Mouse (Mus musculus) limb, embryonic 10.5 days (tissue): Measurements from ENCODE around the gene Ush2a. TPM values are rescaled to one million over a fixed set of nuclear protein-coding genes. Genes with fewer than 3 reads are reported as not detected.

Experiments used
- DNase-seq: peaks from one replicate; pipeline ENCODE4 v3.0.0-alpha.2; 2017; ENCODE audit warnings: low spot score
- H3K27ac ChIP-seq: fragments of 300-500 bp; sonication (generic); 2 replicates; pipeline ENCODE4 v1.5.1; 2016; ENCODE audit warnings: mild to moderate bottlenecking
- H3K27me3 ChIP-seq: fragments of 300-500 bp; sonication (generic); 2 replicates; pipeline ENCODE4 v1.6.1; 2016; ENCODE audit warnings: low read depth, mild to moderate bottlenecking; ENCODE audit not compliant: poor library complexity, severe bottlenecking
- H3K36me3 ChIP-seq: fragments of 300-500 bp; sonication (generic); 2 replicates; pipeline ENCODE4 v1.6.1; 2016; ENCODE audit warnings: mild to moderate bottlenecking, moderate library complexity
- H3K4me1 ChIP-seq: fragments of 300-500 bp; sonication (generic); 2 replicates; pipeline ENCODE4 v1.6.1; 2016
- H3K4me3 ChIP-seq: fragments of 300-500 bp; sonication (generic); 2 replicates; pipeline ENCODE4 v1.5.1; 2016; ENCODE audit warnings: mild to moderate bottlenecking, moderate library complexity
- H3K9me3 ChIP-seq: fragments of 300-500 bp; sonication (generic); replicated peaks from 2 replicates; pipeline ENCODE4 v1.6.1; 2016; ENCODE audit warnings: mild to moderate bottlenecking
- WGBS: fragments of 180-500 bp; shearing (Covaris S2); methylation state at CpG from one replicate; pipeline ENCODE4 v1.1.7; 2016; 5-methylcytosine and 5-hydroxymethylcytosine counted together
- polyA plus RNA-seq: library from polyadenylated mRNA; unstranded; fragments of >200 nt; fragmentation: Nextera tagmentation; extraction: Ambion mirVana; gene quantifications from 2 replicates; pipeline ENCODE4 v1.2.1, GENCODE M21; 2016

Gene Ush2a
- polyA plus RNA-seq, 1 experiment from 2014 or later = 0.03 TPM

DNA sequence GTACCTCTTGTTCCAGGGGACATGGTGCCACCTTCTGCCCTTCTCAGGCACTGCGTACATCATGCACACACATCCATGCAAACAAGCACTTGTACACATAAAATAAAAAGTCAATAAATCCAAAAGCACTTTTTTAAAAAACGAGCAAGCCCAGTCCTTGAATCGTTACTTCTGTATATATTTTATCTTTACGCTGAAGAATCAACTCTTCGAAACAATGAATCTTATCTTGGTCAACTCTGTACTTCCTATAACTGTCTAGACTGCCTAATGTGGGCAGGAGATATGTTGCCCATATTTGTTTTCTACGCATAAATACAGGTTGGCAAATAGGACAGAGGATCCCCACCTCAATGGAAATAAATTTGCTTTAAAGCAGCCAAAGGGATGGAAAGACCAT, 585.4 kb downstream of the Ush2a start:
- WGBS = 95% methylated on average over 6 of the region's 6 CpGs
- H3K4me3 ChIP-seq = no peak overlapping the region
- no peaks in the 10 kb centered on the region for H3K9me3 ChIP-seq
- H3K36me3 ChIP-seq = no peaks in the 10 kb centered on the region
- H3K27me3 ChIP-seq = no peaks in the 10 kb centered on the region
- no peak for DNase-seq
- H3K27ac ChIP-seq = no peak overlapping the region
- H3K4me1 ChIP-seq = 0 out of 2 replicates have a peak, but pooled peaks cover 3% of the 10 kb centered on the region

DNA sequence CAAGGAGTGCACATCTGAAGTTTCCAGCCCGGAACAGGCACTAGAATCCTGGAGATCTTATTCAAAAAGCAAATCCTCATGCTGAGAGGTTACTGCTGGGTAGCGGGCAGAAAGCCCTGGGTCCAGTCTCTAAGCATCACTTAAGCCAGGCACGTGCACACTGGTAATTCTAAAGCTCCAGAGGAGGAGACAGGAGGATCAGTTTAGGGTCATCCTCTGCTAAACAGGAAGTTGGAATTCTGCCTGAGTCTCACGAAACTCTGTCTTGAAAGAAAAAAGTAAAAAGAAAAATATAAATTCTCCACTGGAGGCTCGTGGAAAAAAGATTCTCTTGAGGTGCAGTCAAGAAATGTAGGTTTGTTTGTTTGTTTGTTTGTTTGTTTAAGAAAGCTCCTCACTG, 591.0 kb downstream of the Ush2a start:
- H3K27me3 ChIP-seq = no peaks in the 10 kb centered on the region

DNA sequence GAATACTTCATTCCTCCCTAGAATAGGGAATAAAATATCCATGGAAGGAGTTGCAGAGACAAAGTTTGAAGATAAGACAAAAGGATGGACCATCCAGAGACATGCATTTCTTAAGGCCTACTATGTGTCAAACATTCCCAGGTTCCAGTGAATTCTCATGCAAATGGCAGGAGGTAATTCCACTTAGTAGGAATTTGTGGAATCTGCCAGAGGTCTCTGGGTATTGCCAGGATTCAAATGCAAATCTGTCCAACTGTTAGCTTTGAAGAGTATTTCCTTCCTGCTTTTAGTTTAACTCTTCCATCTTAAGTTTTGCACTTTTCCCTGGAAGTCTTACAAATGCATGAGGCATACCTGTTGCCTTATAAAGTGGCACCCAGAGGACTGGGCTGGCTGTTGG, 592.4 kb downstream of the Ush2a start:
- no peaks in the 10 kb centered on the region for H3K4me1 ChIP-seq
- no peak for DNase-seq
- H3K4me3 ChIP-seq = no peak overlapping the region
- H3K27me3 ChIP-seq = no peaks in the 10 kb centered on the region
- H3K36me3 ChIP-seq = no peaks in the 10 kb centered on the region
- no peaks in the 10 kb centered on the region for H3K9me3 ChIP-seq
- H3K27ac ChIP-seq = no peak overlapping the region

More for the DNA sequence above, 591.0 kb downstream of the Ush2a start:
- Histone ChIP-seq H3K4me3 (no peak overlapping the region), H3K4me1 (no peaks in the 10 kb centered on the region), H3K36me3 (no peaks in the 10 kb centered on the region), H3K27ac (no peak overlapping the region), H3K9me3 (no peaks in the 10 kb centered on the region)
- no peak for DNase-seq
- 87% methylated on average over 5 of the region's 5 CpGs for WGBS

DNA sequence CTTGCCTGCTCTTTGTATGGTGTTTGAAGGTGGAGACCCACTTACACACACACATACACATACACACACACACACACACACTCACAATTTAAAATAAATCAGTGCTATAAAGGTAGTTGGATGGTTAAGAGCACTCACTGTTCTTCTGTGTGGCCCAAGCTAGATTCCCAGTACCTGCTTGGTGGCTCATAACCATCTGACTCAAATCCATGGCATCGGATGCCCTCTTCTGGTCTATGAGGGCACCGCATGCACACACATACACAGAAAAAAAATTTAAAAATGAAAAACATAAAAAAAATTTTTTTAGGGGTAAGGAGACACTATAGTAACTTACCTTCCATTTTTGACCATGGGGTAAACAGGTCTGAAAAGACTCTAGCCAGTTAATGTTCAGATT, 593.2 kb downstream of the Ush2a start:
- H3K27me3 ChIP-seq = no peaks in the 10 kb centered on the region
- no peak overlapping the region for H3K27ac ChIP-seq
- DNase-seq = no peak
- H3K4me1 ChIP-seq = no peaks in the 10 kb centered on the region
- H3K4me3 ChIP-seq = no peak overlapping the region
- H3K36me3 ChIP-seq = no peaks in the 10 kb centered on the region
- 99% methylated on average over 2 of the region's 2 CpGs for WGBS
- no peaks in the 10 kb centered on the region for H3K9me3 ChIP-seq

DNA sequence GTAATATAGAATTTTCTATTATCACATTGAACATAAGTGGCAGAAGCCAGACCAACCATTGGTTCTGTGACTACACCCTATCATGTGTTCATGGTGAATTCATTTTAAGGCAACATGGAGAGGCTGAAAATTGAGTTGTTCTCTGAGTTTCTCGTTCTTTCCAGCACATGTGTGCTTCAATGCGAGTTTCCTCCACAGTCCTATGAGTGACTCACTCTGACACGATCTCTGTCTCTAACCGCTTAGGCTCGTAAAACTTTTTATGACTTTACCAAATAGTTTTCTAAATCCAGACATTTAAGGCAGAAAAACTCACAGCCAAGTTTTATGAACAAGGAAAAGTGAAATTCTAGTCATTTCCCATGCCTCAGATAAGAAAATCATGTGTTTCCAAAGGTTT, 597.9 kb downstream of the Ush2a start:
- no peak overlapping the region for H3K4me3 ChIP-seq
- no peaks in the 10 kb centered on the region for H3K4me1 ChIP-seq
- no peaks in the 10 kb centered on the region for H3K27me3 ChIP-seq
- no peak for DNase-seq
- H3K27ac ChIP-seq = no peak overlapping the region
- WGBS = 72% methylated on average over 5 of the region's 5 CpGs
- no peaks in the 10 kb centered on the region for H3K36me3 ChIP-seq
- no peaks in the 10 kb centered on the region for H3K9me3 ChIP-seq

DNA sequence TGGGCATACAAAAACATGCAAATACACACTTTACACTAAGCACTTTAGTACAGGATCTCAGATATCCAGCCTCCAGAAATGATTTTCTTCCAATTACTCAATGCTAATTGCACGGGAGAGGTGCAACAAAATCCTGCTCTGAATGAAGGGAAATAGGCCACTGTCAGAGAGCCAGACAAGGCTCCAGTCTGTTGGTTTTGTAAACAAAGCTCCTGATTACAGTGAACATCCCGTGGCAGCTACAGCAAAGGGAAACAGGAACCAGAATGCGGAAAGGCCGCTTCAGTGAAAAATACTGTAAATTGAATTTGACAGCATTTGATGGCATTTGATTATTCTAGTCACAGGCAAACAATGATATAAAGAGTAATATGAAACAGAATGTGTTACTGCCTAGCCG, 604.1 kb downstream of the Ush2a start:
- 66% methylated on average over 5 of the region's 5 CpGs for WGBS
- DNase-seq = no peak
- no peaks in the 10 kb centered on the region for H3K36me3 ChIP-seq
- H3K27me3 ChIP-seq = no peaks in the 10 kb centered on the region
- H3K4me1 ChIP-seq = 0 out of 2 replicates have a peak, but pooled peaks cover 4% of the 10 kb centered on the region
- no peak overlapping the region for H3K27ac ChIP-seq
- no peak overlapping the region for H3K4me3 ChIP-seq
- H3K9me3 ChIP-seq = no peaks in the 10 kb centered on the region

DNA sequence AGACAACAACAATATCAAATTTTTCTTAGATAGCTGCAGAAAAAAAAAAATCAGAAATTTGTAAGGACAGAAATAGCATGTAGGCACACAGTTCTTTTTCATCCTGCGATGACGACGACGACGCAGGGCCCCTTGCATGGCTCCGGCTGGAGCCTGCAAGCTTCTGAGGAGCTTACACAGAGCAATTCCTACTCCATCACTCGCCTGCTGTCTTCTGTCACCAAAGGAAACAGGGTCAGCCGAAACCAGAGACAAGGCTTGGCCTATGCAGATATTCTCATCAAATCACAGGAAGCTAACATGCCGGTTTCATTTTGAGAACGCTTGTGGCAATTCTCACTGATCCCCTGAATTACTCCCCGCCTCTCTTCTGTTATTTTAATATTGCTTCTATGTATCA, 604.7 kb downstream of the Ush2a start:
- H3K27ac ChIP-seq = no peak overlapping the region
- no peak overlapping the region for H3K4me3 ChIP-seq
- 67% methylated on average over 11 of the region's 11 CpGs for WGBS
- H3K27me3 ChIP-seq = no peaks in the 10 kb centered on the region
- H3K4me1 ChIP-seq = 0 out of 2 replicates have a peak, but pooled peaks cover 4% of the 10 kb centered on the region
- no peaks in the 10 kb centered on the region for H3K9me3 ChIP-seq
- no peaks in the 10 kb centered on the region for H3K36me3 ChIP-seq
- no peak for DNase-seq

DNA sequence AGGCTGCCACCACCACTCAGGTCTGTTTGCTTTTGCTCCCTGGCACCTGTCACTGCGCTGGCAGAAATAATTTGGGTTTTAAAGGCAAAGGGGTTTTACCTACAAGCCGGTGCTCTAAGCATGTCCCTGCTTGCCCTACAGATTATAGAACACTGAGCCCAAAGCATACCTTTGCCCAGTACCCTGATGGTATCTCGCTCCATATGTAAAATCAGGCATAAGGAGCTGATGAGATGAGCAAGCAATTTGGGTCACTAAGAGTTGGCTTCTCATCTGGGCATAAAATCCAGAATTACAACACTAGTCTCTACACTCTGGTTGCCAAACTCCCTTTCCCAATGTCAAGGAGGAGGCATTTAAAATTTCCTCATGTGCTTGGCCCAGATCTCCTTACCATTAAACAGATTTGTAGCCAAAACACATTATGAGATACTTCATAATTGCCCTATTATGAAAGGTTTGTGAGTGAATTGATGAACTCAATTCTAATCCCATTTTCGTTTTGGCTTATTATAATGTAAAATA, 616.8 kb downstream of the Ush2a start:
- Histone ChIP-seq H3K36me3 (no peaks in the 10 kb centered on the region), H3K27ac (no peak overlapping the region), H3K4me1 (peaks cover 6% of the 10 kb centered on the region; the same call in 1 of the 2 replicates), H3K27me3 (no peaks in the 10 kb centered on the region), H3K9me3 (no peaks in the 10 kb centered on the region), H3K4me3 (no peak overlapping the region)
- WGBS = 87% methylated on average over 4 of the region's 4 CpGs
- no peak for DNase-seq

DNA sequence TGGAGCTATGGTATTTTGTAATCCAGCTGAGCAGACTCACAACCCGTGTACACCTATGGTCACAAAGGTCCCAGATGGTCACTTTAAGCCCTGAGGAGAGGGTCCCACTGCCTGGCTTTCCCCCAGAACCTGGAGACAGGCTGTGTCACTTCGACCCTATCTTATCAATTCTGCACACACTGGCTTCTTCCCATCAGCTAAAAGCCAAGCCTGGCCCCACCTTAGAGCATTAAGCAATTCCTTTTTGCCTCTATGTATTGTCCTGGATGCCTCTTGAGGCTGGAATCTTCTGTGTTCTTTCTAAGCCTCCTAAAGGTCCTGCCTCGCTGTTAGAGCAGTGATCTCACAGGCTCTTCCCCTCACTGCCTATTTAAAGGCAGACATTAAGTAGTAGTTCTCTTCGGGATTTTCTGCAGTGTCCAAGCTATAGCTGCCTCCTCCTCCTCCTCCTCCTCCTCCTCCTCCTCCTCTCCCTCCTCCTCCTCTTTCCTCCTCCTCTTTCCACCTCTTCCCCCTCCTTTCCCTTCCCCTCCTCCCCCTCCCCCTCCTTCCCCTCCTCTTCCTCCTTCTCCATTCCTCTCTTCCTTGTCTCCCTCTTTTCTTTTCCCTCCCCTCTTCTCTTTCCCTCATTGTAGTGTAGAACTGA, 635.2 kb downstream of the Ush2a start:
- Histone ChIP-seq H3K27me3 (peaks cover 4% of the 10 kb centered on the region; the same call in 1 of the 2 replicates), H3K36me3 (no peaks in the 10 kb centered on the region), H3K9me3 (no peaks in the 10 kb centered on the region), H3K4me1 (peaks cover 19% of the 10 kb centered on the region), H3K4me3 (no peak overlapping the region), H3K27ac (no peak overlapping the region)
- WGBS = 57% methylated on average over 4 of the region's 4 CpGs
- no peak for DNase-seq

DNA sequence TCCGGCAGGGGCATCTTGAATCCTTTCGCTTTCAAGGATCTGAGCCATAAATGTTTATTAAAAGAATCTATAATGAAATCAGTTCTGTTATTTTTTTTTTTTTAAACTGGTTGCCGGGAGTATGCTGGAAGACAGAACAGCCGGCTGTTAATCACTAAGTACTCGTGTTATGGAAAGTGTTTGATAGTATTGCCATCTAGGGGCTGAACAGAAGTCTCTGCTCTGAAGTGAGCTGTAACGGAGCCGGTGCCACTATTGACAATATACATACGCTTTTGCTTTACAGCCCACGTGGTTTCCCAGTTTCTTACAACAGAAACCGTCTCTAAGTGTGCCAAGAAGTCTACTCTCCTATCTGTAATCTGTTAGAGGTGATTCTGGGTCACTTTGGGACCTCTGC, 642.3 kb downstream of the Ush2a start:
- no peaks in the 10 kb centered on the region for H3K27me3 ChIP-seq
- 68% methylated on average over 10 of the region's 10 CpGs for WGBS
- H3K4me1 ChIP-seq = peaks cover 20% of the 10 kb centered on the region
- no peak overlapping the region for H3K4me3 ChIP-seq
- DNase-seq = no peak
- H3K27ac ChIP-seq = no peak overlapping the region
- no peaks in the 10 kb centered on the region for H3K36me3 ChIP-seq
- H3K9me3 ChIP-seq = no peaks in the 10 kb centered on the region

DNA sequence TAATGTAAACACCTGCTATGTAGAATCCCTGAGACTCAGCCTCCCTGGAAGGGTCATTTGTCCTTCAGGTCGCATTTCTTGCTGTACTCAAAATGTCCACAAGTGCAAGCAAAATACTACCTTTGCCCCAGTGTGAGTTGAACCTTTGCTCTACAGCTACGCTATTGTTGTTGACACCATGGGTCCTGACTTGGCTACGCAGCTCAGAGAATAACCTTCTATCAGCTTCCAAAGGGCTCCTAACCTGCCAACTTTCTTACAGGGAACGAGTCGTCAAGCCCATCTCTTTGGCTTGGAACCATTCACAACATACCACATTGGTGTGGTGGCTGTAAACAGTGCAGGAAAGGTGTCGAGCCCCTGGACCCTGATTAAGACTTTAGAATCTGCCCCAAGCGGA, 644.4 kb downstream of the Ush2a start:
- Histone ChIP-seq H3K4me3 (no peak overlapping the region), H3K4me1 (peaks cover 20% of the 10 kb centered on the region), H3K27ac (no peak overlapping the region), H3K27me3 (no peaks in the 10 kb centered on the region), H3K9me3 (no peaks in the 10 kb centered on the region), H3K36me3 (no peaks in the 10 kb centered on the region)
- DNase-seq = no peak
- WGBS = 88% methylated on average over 7 of the region's 7 CpGs

DNA sequence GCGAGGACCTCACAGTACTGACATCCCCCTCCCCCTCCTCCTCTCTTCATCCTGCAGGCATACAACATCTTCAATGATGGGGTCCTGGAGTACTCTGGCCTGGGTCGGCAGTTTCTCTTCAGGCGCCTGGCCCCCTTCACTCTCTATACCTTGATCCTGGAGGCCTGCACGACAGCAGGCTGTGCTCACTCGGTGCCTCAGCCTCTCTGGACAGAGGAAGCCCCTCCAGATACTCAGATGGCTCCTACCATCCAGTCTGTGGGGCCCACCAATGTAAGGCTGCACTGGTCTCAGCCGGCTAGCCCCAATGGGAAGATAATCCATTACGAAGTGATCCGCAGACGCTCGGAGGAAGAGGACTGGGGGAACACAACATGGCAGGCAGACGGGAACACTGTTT, 648.8 kb downstream of the Ush2a start:
- H3K9me3 ChIP-seq = no peaks in the 10 kb centered on the region
- no peak for DNase-seq
- 91% methylated on average over 11 of the region's 11 CpGs for WGBS
- H3K4me1 ChIP-seq = peaks cover 12% of the 10 kb centered on the region; the same call in 1 of the 2 replicates
- no peaks in the 10 kb centered on the region for H3K27me3 ChIP-seq
- H3K27ac ChIP-seq = no peak overlapping the region
- H3K4me3 ChIP-seq = no peak overlapping the region
- no peaks in the 10 kb centered on the region for H3K36me3 ChIP-seq

DNA sequence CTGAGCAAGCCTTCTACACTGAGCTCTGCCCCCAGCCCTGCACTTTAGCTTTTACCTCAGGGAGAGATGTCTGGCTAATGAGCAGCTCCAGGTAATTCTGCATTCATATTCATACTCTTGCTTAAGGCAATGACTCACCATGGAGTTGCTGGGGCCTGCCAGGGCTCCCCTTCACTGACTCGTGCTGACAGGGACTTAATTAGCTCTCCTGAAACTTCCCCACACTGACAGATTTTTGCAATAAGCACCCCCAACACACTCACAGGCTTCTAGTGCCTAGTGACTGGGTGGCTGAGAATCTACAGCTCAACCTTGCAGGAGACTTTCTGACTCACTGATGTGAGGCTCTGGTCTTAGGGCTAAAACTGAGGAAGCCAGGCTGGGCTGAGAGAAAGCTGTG, 658.1 kb downstream of the Ush2a start:
- 42% methylated on average over 1 of the region's 1 CpGs for WGBS
- no peaks in the 10 kb centered on the region for H3K9me3 ChIP-seq
- no peak for DNase-seq
- H3K36me3 ChIP-seq = no peaks in the 10 kb centered on the region
- H3K27ac ChIP-seq = no peak overlapping the region
- no peaks in the 10 kb centered on the region for H3K27me3 ChIP-seq
- no peaks in the 10 kb centered on the region; the same call in 1 of the 2 replicates for H3K4me1 ChIP-seq
- H3K4me3 ChIP-seq = no peak overlapping the region
